Mouse (Mus musculus): ENCODE results near the gene Ebpl. TPM values are rescaled to one million over a fixed set of nuclear protein-coding genes. Genes with fewer than 3 reads are reported as not detected.

Gene Ebpl
- polyA plus RNA-seq, 1 experiment from 2014 or later, result 10.5 TPM

- H3K36me3 ChIP-seq, result no peaks in the 10 kb centered on the region
- WGBS, result 86% methylated on average over 1 of the region's 1 CpGs
- no peak for DNase-seq (ENCODE audit: low spot score)
- no peak overlapping the region for H3K27ac ChIP-seq
- no peak overlapping the region for H3K4me3 ChIP-seq
- no peaks in the 10 kb centered on the region for H3K9me3 ChIP-seq (replicated peaks)
- H3K4me1 ChIP-seq, result no peaks in the 10 kb centered on the region
- H3K27me3 ChIP-seq (ENCODE audit: low read depth, poor library complexity, severe bottlenecking), result no peaks in the 10 kb centered on the region
Measured at GRCm38 (mm10) chr14:61320765-61321164, 39.5 kb downstream of the Ebpl start.

GRCm38 (mm10) chr14:61316861-61317260, 43.4 kb downstream of the Ebpl start:
- no peak overlapping the region for H3K4me3 ChIP-seq
- peak; percentile 55 for DNase-seq (ENCODE audit: low spot score)
- WGBS, result 28% methylated on average over 4 of the region's 4 CpGs
- no peaks in the 10 kb centered on the region for H3K9me3 ChIP-seq (replicated peaks)
- no peaks in the 10 kb centered on the region for H3K36me3 ChIP-seq
- H3K27ac ChIP-seq, result no peak overlapping the region
- no peaks in the 10 kb centered on the region for H3K27me3 ChIP-seq (ENCODE audit: low read depth, poor library complexity, severe bottlenecking)
- H3K4me1 ChIP-seq, result no peaks in the 10 kb centered on the region

DNA sequence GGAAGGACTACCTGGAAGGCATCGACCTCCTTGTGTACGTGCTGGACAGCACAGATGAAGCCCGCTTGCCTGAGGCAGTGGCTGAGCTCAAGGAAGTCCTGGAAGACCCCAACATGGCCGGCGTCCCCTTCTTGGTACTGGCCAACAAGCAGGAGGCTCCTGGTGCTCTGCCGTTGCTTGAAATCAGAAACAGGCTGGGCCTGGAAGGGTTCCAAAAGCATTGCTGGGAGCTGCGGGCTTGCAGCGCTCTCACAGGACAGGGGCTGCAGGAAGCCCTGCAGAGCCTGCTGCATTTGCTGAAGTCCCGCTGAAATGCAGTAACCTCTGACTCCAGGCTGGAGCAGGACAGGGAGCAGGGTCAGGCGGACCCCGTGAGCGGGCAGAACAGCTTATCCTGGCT, 49.3 kb downstream of the Ebpl start:
- H3K4me1 ChIP-seq, result peaks cover 11% of the 10 kb centered on the region; the same call in 1 of the 2 replicates
- H3K27ac ChIP-seq, result no peak overlapping the region
- 75% methylated on average over 12 of the region's 12 CpGs for WGBS

GRCm38 (mm10) chr14:61310036-61310772, 50.0 kb downstream of the Ebpl start:
- Histone ChIP-seq H3K27me3 (ENCODE audit: low read depth, poor library complexity, severe bottlenecking) (no peaks in the 10 kb centered on the region), H3K27ac (no peak overlapping the region), H3K4me1 (peaks cover 11% of the 10 kb centered on the region; the same call in 1 of the 2 replicates), H3K9me3 (replicated peaks) (no peaks in the 10 kb centered on the region), H3K4me3 (no peak overlapping the region), H3K36me3 (no peaks in the 10 kb centered on the region)
- 82% methylated on average over 7 of the region's 7 CpGs for WGBS
- no peak for DNase-seq (ENCODE audit: low spot score)

More for the DNA sequence above, 49.3 kb downstream of the Ebpl start:
- no peaks in the 10 kb centered on the region for H3K9me3 ChIP-seq (replicated peaks)
- no peaks in the 10 kb centered on the region for H3K27me3 ChIP-seq (ENCODE audit: low read depth, poor library complexity, severe bottlenecking)
- H3K4me3 ChIP-seq, result no peak overlapping the region
- DNase-seq (ENCODE audit: low spot score), result no peak
- no peaks in the 10 kb centered on the region for H3K36me3 ChIP-seq

- Histone ChIP-seq H3K4me3 (no peak within 1 kb of the TSS), H3K27me3 (ENCODE audit: low read depth, poor library complexity, severe bottlenecking) (no peaks in the 10 kb centered on the region), H3K36me3 (no peaks in the 10 kb centered on the region), H3K4me1 (peaks cover 11% of the 10 kb centered on the region; the same call in 1 of the 2 replicates), H3K27ac (no peak within 1 kb of the TSS), H3K9me3 (replicated peaks) (no peaks in the 10 kb centered on the region)
- no peak for DNase-seq (ENCODE audit: low spot score)
- WGBS, result 54% methylated on average over 6 of the region's 6 CpGs
Measured at GRCm38 (mm10) chr14:61309593-61309992, 50.6 kb downstream of the Ebpl start, which contains the start of gene Arl11. Arl11 (plus strand) TSS chr14:61309753.

GRCm38 (mm10) chr14:61303969-61304609, 56.1 kb downstream of the Ebpl start:
- no peaks in the 10 kb centered on the region for H3K27me3 ChIP-seq (ENCODE audit: low read depth, poor library complexity, severe bottlenecking)
- no peak overlapping the region for H3K27ac ChIP-seq
- H3K36me3 ChIP-seq, result no peaks in the 10 kb centered on the region
- no peaks in the 10 kb centered on the region for H3K9me3 ChIP-seq (replicated peaks)
- no peak for DNase-seq (ENCODE audit: low spot score)
- H3K4me3 ChIP-seq, result no peak overlapping the region
- H3K4me1 ChIP-seq, result no peaks in the 10 kb centered on the region
- WGBS, result 81% methylated on average over 4 of the region's 4 CpGs

- Histone ChIP-seq H3K4me1 (no peaks in the 10 kb centered on the region), H3K27me3 (ENCODE audit: low read depth, poor library complexity, severe bottlenecking) (no peaks in the 10 kb centered on the region), H3K4me3 (no peak overlapping the region), H3K9me3 (replicated peaks) (no peaks in the 10 kb centered on the region), H3K36me3 (no peaks in the 10 kb centered on the region), H3K27ac (no peak overlapping the region)
- WGBS, result 83% methylated on average over 2 of the region's 2 CpGs
- no peak for DNase-seq (ENCODE audit: low spot score)
Measured at GRCm38 (mm10) chr14:61302428-61302827, 57.8 kb downstream of the Ebpl start.

GRCm38 (mm10) chr14:61301323-61301722, 58.9 kb downstream of the Ebpl start:
- no peak overlapping the region for H3K27ac ChIP-seq
- H3K27me3 ChIP-seq (ENCODE audit: low read depth, poor library complexity, severe bottlenecking), result no peaks in the 10 kb centered on the region
- WGBS, result 62% methylated on average over 2 of the region's 2 CpGs
- H3K4me1 ChIP-seq, result no peaks in the 10 kb centered on the region
- DNase-seq (ENCODE audit: low spot score), result no peak
- H3K4me3 ChIP-seq, result no peak overlapping the region
- H3K36me3 ChIP-seq, result no peaks in the 10 kb centered on the region
- no peaks in the 10 kb centered on the region for H3K9me3 ChIP-seq (replicated peaks)

DNA sequence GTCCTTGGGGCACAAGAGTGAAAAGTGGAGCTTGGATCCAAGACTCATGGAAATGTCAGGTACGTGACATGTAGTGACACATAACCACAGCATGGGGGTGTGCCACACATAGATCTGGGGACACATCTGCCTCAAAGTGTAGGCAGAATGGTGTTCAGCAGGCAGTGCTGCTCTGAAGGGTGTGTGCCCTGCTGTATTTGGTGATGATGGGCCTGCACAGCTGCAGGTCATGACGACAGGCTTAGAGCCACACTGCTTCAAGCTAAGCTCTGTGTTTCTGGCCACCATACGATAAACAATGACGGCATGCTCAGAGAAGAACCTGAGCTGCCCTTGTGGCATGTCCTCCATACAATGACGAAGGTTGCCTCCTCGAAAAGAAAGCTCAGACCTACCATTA, 60.4 kb downstream of the Ebpl start:
- no peak for DNase-seq (ENCODE audit: low spot score)

GRCm38 (mm10) chr14:61294738-61295079, 65.5 kb downstream of the Ebpl start:
- WGBS, result 17% methylated on average over 6 of the region's 6 CpGs
- peak; percentile 72 for DNase-seq (ENCODE audit: low spot score)
- no peak overlapping the region for H3K27ac ChIP-seq
- H3K27me3 ChIP-seq (ENCODE audit: low read depth, poor library complexity, severe bottlenecking), result 0 out of 2 replicates have a peak, but pooled peaks cover under 1% of the 10 kb centered on the region
- no peaks in the 10 kb centered on the region for H3K9me3 ChIP-seq (replicated peaks)
- no peaks in the 10 kb centered on the region for H3K4me1 ChIP-seq
- H3K36me3 ChIP-seq, result no peaks in the 10 kb centered on the region
- no peak overlapping the region for H3K4me3 ChIP-seq

More for the DNA sequence above, 60.4 kb downstream of the Ebpl start:
- no peak overlapping the region for H3K27ac ChIP-seq
- H3K36me3 ChIP-seq, result no peaks in the 10 kb centered on the region
- H3K27me3 ChIP-seq (ENCODE audit: low read depth, poor library complexity, severe bottlenecking), result no peaks in the 10 kb centered on the region
- H3K9me3 ChIP-seq (replicated peaks), result no peaks in the 10 kb centered on the region
- no peak overlapping the region for H3K4me3 ChIP-seq
- WGBS, result 84% methylated on average over 6 of the region's 6 CpGs
- H3K4me1 ChIP-seq, result no peaks in the 10 kb centered on the region

DNA sequence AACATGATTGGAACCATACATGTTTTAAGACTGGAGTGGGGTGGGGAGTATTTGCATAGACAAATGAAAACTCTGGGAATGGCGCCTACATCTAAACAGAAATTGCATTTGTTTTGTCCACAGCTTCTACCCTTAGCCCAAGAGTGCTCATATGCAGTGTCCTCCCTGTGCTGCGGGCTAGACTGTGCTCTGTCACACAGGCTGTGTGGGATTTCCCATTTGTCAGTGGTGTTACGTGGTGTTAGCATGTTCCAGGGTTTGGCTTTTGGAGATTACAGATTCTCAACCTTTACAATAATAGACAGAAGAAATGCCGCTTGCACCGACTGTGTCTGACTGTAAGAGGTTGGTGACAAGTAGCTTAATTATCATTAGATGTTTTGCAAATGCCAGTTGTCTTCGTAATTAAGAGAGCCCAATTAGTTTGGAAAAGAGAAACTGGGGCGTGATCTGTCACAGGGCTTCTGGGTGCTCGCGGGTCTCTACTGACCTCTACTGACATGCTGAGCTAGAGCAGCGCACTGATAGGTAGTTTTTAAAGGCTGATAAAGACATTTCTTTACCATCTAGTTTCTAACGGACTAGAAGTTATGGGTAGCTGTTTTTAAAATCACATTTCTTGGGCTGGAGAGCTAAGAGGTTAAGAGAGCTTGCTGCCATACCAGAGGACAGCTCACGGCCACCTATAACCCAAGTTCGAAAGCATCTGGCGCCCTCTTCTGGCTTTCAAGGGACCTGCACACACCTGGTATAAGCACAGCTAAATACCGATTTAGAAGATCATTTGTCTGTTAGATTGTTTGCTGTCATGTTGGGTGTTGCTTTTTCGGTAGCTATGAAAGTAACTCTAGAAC, 66.1 kb downstream of the Ebpl start:
- DNase-seq (ENCODE audit: low spot score), result peak; percentile 65
- Histone ChIP-seq H3K9me3 (replicated peaks) (no peaks in the 10 kb centered on the region), H3K27ac (no peak overlapping the region), H3K27me3 (ENCODE audit: low read depth, poor library complexity, severe bottlenecking) (0 out of 2 replicates have a peak, but pooled peaks cover 3% of the 10 kb centered on the region), H3K4me1 (no peaks in the 10 kb centered on the region), H3K4me3 (no peak overlapping the region), H3K36me3 (no peaks in the 10 kb centered on the region)
- 52% methylated on average over 16 of the region's 16 CpGs for WGBS

DNA sequence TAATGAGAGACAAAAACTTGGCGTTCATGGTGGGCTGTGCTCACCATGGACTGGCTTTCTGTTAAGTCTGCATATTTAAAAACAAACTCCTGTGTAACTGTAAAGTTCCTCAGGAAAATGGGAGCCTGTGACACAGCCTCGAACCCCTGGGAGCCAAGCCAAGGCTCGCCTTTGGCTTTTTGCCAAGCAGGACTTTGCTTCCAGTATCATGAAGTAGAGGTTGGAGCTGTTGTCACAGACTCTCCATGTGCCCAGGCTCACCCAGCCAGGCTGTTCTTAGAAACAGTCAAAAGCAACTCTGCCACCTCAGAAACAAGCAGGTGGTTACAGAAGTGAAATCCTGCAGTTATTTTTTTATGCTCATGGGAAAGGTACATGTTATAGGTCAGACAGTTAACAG, 69.6 kb downstream of the Ebpl start:
- Histone ChIP-seq H3K4me3 (no peak overlapping the region), H3K36me3 (no peaks in the 10 kb centered on the region), H3K9me3 (replicated peaks) (no peaks in the 10 kb centered on the region), H3K27ac (no peak overlapping the region), H3K27me3 (ENCODE audit: low read depth, poor library complexity, severe bottlenecking) (0 out of 2 replicates have a peak, but pooled peaks cover 3% of the 10 kb centered on the region), H3K4me1 (no peaks in the 10 kb centered on the region)
- 89% methylated on average over 3 of the region's 3 CpGs for WGBS
- DNase-seq (ENCODE audit: low spot score), result no peak

Data from limb, embryonic 10.5 days (tissue).